Mouse (Mus musculus) layer of hippocampus, adult 9-10 months (tissue): ENCODE results near the gene Borcs6.
A peak's percentile ranks its signal among the peaks of the same experiment; 100 is the strongest.
"Not testable (repeated sequence)": the region's sequence is repeated elsewhere in the genome, so short reads cannot be mapped to it uniquely, and the experiment has no call there.

Source experiments
- DNase-seq: peaks from one replicate; pipeline ENCODE4 v3.0.0; 2022; ENCODE audit warnings: low spot score

Gene Borcs6

GRCm38 (mm10) chr11:69059357-69059974 is at the start of gene Borcs6:
Borcs6 (plus strand) TSS chr11:69059717.
- peak; percentile 91 for DNase-seq

- DNase-seq = no peak
These were observed 48.9 kb upstream of the Borcs6 start for GRCm38 (mm10) chr11:69010400-69011323.

- DNase-seq = not testable (repeated sequence)
These were observed 48.1 kb upstream of the Borcs6 start for GRCm38 (mm10) chr11:69011445-69011844.

GRCm38 (mm10) chr11:69012071-69012601 is 47.4 kb upstream of the Borcs6 start:
- peak; percentile 85 for DNase-seq

- peak; percentile 75 for DNase-seq
These were observed 43.7 kb upstream of the Borcs6 start, which contains the start of gene Ctc1 for GRCm38 (mm10) chr11:69015644-69016441. Ctc1 (plus strand) TSS chr11:69015911.

GRCm38 (mm10) chr11:69016755-69017154 is 42.8 kb upstream of the Borcs6 start:
- no peak for DNase-seq

- no peak for DNase-seq
These were observed 38.8 kb upstream of the Borcs6 start for GRCm38 (mm10) chr11:69020691-69021090.

GRCm38 (mm10) chr11:69026562-69026961 is 33.0 kb upstream of the Borcs6 start:
- DNase-seq = no peak

- DNase-seq = no peak
These were observed 30.7 kb upstream of the Borcs6 start for GRCm38 (mm10) chr11:69028805-69029204.

- no peak for DNase-seq
These were observed 26.0 kb upstream of the Borcs6 start for GRCm38 (mm10) chr11:69033552-69033951.

- DNase-seq = no peak
These were observed 24.9 kb upstream of the Borcs6 start for GRCm38 (mm10) chr11:69034585-69034984.

GRCm38 (mm10) chr11:69035411-69035810 is 24.1 kb upstream of the Borcs6 start:
- no peak for DNase-seq

GRCm38 (mm10) chr11:69035849-69036248 is 23.7 kb upstream of the Borcs6 start:
- peak; percentile 87 for DNase-seq

- peak; percentile 89 for DNase-seq
These were observed 22.9 kb upstream of the Borcs6 start for GRCm38 (mm10) chr11:69036486-69037230.

- DNase-seq = peak; percentile 89
These were observed 22.1 kb upstream of the Borcs6 start for GRCm38 (mm10) chr11:69037231-69038061.

- DNase-seq = no peak
These were observed 21.3 kb upstream of the Borcs6 start for GRCm38 (mm10) chr11:69038173-69038572.

GRCm38 (mm10) chr11:69045531-69046394 is 13.8 kb upstream of the Borcs6 start, which contains the start of gene Aurkb:
Aurkb (plus strand) TSS chr11:69045647.
- DNase-seq = no peak

GRCm38 (mm10) chr11:69046395-69046774 is 13.1 kb upstream of the Borcs6 start:
- no peak for DNase-seq

GRCm38 (mm10) chr11:69047592-69047991 is 11.9 kb upstream of the Borcs6 start:
- no peak for DNase-seq
